Mouse (Mus musculus) embryonic stem cell, embryonic (primary cell): ENCODE data around the gene Hes5.

Experiments used
- CTCF ChIA-PET, 4 experiments: fragments of 300-600 bp in 2 of 4; fragments of 350-600 bp in 2 of 4; sonication (Branson Sonifier 250); formaldehyde crosslinking; loops; one replicate each; lab custom pipeline; 2022; ENCODE audit warnings: inconsistent platforms in 2 of 4; lab: Charles Lee
- POLR2A ChIA-PET, 4 experiments: fragments of 300-600 bp in 2 of 4; fragments of 350-600 bp in 2 of 4; sonication (Branson Sonifier 250); formaldehyde crosslinking; loops; one replicate each; lab custom pipeline; 2022; ENCODE audit warnings: antibody characterized with exemption in 4 of 4, inconsistent platforms in 1 of 4; lab: Charles Lee

The Hes5 gene

DNA sequence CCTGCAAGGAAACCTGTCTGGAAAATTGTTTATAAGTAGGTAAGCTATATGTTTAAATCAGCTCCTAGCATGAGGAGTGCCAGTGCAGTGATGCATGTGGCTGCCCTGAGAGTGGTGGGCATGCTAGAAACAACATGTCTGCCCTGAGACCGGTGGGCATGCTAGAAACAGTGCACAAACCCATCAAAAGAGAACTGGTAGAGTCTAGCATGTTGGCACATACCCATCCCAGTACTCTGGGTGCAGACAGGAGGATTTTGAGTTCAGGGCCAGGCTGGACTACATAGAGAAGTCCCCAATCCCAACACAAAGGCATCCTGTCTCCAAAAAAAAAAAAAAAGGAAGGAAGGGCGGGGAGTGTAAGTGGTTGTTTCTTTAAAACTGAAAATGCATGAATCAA lies 25.9 kb upstream of the Hes5 start:
- ChIA-PET POLR2A (interaction anchor here in 1 of 4 experiments (1.5 kb wide), 1 partner anchor 132 kb away, joined by 3 read pairs; the partner anchor contains the start of gene Pex10), CTCF (interaction anchor here in 3 of 4 experiments (1.2 to 2.3 kb wide), 3 partner anchors 10 kb away, joined by 4 to 8 read pairs (median 5); no protein-coding TSS in a partner anchor)

DNA sequence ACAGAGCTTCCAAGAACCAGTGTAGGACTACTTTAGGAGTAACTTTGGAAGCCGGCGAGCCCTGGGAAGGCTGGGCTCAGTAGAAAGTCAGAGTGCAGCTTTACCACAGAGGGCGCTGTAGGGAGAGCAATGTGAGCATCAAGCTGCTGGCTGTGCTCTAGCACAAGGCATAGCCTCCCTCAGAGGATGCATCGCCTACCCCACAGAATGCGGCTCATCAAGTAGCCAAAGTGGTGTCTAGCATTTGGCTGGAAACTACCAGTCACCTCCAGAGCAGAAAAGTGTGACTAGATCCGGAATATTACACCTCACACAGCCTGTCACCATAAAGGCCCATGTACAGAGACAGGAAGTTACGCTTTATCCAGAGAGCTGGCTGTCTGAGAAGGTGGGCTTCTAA lies 24.9 kb upstream of the Hes5 start:
- ChIA-PET POLR2A (interaction anchor here in 2 of 4 experiments (0.6 to 1.9 kb wide), 5 partner anchors 18 to 131 kb away, joined by 3 to 4 read pairs (median 3); partner anchors contain the start of gene Pex10 (in 1 of the 2)), CTCF (interaction anchor here (0.5 to 2.2 kb wide), 23 partner anchors 8 to 130 kb away, joined by 3 to 12 read pairs (median 5); partner anchors contain the start of gene Pex10 (in 1 of the 4))

DNA sequence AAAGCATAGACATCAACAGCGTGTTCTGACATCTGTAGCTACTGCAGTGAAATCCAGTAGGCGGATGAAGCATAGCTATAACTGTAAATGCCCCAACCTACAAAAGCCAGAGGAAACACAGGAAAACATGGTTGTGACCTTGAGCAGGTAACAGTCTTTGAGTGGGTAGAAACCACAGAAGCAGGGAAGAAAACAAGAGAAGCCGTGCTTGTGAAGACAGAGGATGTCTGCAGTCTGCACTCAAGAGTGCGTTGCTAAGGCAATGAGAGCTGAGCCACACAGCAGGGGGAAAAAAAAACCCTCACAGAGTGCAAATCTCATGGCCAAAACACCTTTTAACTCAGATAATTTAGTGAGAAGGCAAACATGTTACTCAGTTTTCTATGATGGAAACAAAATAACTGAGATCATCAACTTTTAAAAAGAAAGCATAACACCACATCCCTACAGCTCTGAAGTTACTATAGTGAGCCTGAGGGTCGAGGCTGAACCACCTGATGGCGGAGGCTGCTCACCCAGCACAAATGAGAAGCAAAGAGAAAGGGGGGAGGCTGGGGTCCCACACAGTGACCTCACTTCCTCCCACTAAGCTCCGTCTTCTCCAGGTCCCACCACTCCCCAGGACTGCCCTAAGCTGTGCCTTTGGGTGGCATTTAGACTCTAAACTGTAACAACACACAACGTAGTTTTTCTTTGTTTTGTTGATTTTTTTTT lies 24.0 kb upstream of the Hes5 start:
- ChIA-PET CTCF (interaction anchor here (0.6 to 2.0 kb wide), 24 partner anchors 8 to 168 kb away, joined by 3 to 12 read pairs (median 4); partner anchors contain the start of gene Pex10 (in 1 of the 4)), POLR2A (interaction anchor here in 3 of 4 experiments (0.6 to 1.9 kb wide), 7 partner anchors 17 to 665 kb away, joined by 3 to 4 read pairs (median 3); no protein-coding TSS in a partner anchor)

DNA sequence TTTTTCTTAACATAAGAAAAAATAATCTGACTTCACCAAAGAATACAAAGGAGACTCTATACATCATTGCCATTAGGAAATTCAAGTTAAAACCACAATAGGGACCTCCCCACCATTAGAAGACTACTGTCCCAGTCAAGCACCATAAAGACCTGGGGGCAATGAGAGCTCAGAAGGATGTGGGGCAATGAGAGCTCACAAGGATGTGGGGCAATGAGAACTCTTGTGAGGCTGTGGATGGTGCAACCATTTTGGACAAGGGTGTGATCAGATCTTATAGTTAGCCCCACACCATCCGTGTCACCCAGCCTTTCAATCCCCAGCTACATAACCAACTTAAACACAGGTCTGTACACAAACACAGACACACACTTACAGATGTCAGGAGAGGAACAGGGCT lies 23.0 kb upstream of the Hes5 start:
- POLR2A ChIA-PET: interaction anchor here in 2 of 4 experiments (0.6 to 1.9 kb wide), 4 partner anchors 13 to 488 kb away, joined by 3 to 5 read pairs (median 4); no protein-coding TSS in a partner anchor
- CTCF ChIA-PET: interaction anchor here in 3 of 4 experiments (0.6 to 2.0 kb wide), 6 partner anchors 10 to 117 kb away, joined by 3 to 11 read pairs (median 4); no protein-coding TSS in a partner anchor

DNA sequence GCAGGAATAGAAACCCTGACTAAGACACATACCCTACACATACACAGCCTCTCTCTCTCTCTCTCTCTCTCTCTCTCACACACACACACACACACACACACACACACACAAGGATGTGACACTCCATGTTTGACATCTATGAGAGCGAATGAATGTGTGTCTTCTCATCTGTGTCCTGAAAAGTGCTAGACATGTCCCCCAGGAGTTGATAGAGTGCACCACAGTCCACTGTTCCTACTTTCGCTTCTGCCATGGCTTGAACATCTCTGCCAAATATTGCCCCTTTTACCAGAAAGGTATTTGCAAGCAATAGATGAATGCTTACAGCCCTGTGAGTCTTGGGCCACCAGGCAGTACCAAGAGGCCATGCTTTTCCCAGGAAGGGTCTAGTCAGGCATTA lies 20.6 kb upstream of the Hes5 start:
- CTCF ChIA-PET: no interaction called here
- POLR2A ChIA-PET: no interaction called here

DNA sequence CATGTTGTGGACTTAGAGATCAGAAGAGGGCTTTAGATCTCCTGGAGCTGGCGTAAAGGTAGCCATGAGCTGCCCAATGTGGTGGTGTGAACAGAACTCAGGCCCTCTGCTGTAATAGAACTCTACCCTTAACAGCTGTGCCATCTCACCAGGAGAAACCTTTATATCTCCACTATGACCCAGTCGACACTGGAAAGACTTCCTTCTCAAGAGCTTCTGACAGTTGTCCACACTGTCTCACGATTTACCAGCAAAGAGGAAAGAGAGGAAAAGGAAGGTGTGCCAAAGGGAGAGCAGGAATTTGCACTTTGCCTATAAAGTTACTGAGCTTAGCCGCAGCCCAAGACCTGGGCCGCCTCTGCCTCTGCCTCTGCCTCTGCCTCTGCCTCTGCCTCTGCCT lies 18.9 kb upstream of the Hes5 start:
- POLR2A ChIA-PET: interaction anchor here in 2 of 4 experiments (1.1 to 2.0 kb wide), 5 partner anchors 23 to 308 kb away, joined by 3 to 5 read pairs (median 3); partner anchors contain the start of genes Faap20 (in 1 of the 2), Fam213b (in 1 of the 2), Pank4 (in 1 of the 2) and Pex10 (in 1 of the 2)

DNA sequence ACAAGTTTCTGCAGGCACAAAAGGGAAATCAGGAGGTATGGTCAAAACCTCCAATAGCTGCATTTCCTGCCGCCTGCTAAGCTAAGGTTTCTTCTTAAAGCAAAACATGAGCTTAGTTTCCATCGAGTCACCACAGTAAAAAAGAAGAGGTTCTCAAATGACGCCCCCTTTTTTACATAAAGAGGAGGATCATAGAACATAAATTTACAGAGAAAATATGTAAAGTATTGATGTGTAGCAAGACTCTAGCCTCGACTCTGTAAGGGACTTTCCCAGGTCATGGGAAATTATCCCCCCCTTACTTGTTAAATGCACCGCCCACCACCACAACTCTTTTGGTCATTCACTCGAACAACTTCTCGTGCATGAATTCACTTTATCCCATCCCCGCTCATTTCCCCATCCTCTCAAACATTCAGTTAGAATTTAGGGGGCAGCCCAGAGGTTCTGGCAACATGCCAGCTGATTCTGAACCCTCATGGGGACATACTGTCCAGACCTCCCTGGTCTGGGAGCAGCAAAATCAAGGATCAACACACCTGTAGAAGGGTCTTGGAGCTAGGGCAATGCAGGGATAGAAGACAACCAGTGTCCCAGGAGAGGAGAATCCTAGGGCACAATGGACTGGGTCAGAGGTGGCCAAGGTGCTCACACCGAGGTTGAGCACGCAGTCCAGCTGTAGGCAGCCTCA lies 17.9 kb upstream of the Hes5 start:
- POLR2A ChIA-PET: interaction anchor here (0.6 to 2.0 kb wide), 14 partner anchors 14 to 1522 kb away, joined by 3 to 5 read pairs (median 3); partner anchors contain the start of genes Faap20 (in 1 of the 4), Fam213b (in 1 of the 4), Pank4 (in 1 of the 4) and Pex10 (in 1 of the 4)
- CTCF ChIA-PET: interaction anchor here (0.5 to 3.3 kb wide), 13 partner anchors 17 to 850 kb away, joined by 3 to 14 read pairs (median 4); partner anchors contain the start of genes Hes5 (in 1 of the 4) and Pex10 (in 1 of the 4)

More for the DNA sequence above, 18.9 kb upstream of the Hes5 start:
- CTCF ChIA-PET: interaction anchor here in 2 of 4 experiments (0.5 to 3.3 kb wide), 5 partner anchors 17 to 124 kb away, joined by 3 to 14 read pairs (median 5); partner anchors contain the start of gene Pex10 (in 1 of the 2)

DNA sequence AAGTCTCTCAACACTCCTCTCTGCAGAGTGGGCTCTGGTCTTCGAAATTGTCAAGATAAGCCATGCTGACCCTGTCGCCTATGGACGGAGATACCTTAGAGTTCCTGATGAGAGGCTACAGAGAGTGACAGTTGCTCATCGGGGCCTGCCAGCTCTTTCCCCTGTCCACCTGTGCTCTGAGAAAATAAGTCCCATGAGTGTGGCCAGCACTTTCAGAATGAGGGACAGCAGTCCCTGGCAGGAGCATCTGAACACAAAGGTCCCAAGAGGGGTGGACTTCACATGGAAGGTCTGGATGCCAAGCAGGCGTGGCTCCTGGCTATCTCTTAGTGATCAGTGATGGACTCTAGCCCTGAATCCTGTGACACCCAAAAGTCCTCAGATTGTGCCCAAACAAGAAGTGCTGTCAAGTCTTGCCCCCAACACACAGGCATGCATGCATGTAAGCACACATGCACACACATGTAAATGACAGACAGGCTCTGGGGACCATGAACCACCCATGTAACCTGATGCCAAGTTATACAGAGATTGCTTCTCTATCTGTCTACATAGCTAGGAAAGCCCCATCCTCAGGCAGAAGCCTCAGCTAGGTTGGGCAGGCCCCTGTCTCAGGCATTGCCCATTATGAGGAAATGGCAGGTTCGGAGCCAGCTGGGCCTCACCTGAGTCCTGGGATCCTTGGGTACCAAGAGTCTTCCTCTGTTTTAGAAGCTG lies 17.2 kb upstream of the Hes5 start:
- POLR2A ChIA-PET: interaction anchor here in 3 of 4 experiments (0.7 to 1.9 kb wide), 10 partner anchors 13 to 123 kb away, joined by 3 to 4 read pairs (median 3); partner anchors contain the start of genes Fam213b (in 1 of the 3) and Pex10 (in 1 of the 3)
- CTCF ChIA-PET: interaction anchor here (0.6 to 3.3 kb wide), 9 partner anchors 18 to 165 kb away, joined by 3 to 14 read pairs (median 4); partner anchors contain the start of genes Hes5 (in 1 of the 4) and Pex10 (in 1 of the 4)

DNA sequence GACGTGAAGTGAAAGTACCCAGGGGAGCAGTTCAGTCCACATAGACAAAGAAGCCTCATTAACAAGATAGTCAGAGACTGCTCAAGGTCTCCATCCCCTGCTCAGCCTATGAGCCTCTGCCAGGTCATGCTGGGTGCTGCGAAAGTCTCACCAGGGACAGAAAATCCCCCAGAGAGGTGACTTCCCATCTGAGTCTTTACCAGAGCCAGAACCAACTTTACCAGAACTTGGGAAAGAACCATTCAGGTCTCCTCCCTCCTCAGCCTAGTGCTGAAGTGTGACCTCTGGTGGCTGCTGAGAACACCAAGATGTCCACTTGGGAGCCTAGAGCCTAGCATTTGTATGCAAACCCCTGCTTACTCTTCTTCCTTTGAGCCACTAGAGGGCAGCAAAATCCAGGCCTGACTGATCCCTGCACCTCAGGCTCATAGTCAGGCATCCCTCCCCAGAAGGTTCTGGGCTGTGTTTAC lies 16.6 kb upstream of the Hes5 start:
- CTCF ChIA-PET: interaction anchor here in 3 of 4 experiments (0.6 to 3.3 kb wide), 10 partner anchors 17 to 165 kb away, joined by 3 to 14 read pairs (median 4); partner anchors contain the start of genes Hes5 (in 1 of the 3) and Pex10 (in 1 of the 3)
- POLR2A ChIA-PET: interaction anchor here in 2 of 4 experiments (1.0 to 1.9 kb wide), 4 partner anchors 12 to 122 kb away, joined by 3 to 4 read pairs (median 4); partner anchors contain the start of gene Pex10 (in 1 of the 2)

DNA sequence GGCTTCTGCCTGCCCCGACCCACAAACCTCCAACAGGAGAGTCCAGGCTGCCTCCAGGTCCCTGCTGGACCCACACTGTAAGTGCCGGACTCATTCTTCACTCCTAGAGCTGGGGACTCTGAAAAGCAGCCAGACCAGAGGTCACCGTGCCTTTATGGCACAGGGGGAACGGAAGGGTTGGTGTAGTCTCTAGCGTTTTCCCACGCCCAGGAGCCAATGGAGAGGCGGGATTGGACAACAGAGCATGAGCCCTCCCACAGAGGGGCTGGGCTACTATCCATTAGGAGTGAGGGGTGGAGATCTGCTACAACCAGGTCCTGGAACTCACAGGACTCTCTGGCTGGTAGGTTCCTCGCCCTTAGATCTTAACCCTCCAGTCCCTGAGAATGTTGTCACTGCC lies 14.4 kb upstream of the Hes5 start:
- POLR2A ChIA-PET: interaction anchor here in 2 of 4 experiments (0.7 to 2.5 kb wide), 7 partner anchors 15 to 140 kb away, joined by 3 to 7 read pairs (median 6); partner anchors contain the start of genes Pank4 (in 1 of the 2), Pex10 (in 1 of the 2) and Rer1 (in 1 of the 2)
- CTCF ChIA-PET: interaction anchor here in 3 of 4 experiments (0.5 to 1.6 kb wide), 15 partner anchors 10 to 1391 kb away, joined by 3 to 6 read pairs (median 3); partner anchors contain the start of gene Pex10 (in 1 of the 3)

DNA sequence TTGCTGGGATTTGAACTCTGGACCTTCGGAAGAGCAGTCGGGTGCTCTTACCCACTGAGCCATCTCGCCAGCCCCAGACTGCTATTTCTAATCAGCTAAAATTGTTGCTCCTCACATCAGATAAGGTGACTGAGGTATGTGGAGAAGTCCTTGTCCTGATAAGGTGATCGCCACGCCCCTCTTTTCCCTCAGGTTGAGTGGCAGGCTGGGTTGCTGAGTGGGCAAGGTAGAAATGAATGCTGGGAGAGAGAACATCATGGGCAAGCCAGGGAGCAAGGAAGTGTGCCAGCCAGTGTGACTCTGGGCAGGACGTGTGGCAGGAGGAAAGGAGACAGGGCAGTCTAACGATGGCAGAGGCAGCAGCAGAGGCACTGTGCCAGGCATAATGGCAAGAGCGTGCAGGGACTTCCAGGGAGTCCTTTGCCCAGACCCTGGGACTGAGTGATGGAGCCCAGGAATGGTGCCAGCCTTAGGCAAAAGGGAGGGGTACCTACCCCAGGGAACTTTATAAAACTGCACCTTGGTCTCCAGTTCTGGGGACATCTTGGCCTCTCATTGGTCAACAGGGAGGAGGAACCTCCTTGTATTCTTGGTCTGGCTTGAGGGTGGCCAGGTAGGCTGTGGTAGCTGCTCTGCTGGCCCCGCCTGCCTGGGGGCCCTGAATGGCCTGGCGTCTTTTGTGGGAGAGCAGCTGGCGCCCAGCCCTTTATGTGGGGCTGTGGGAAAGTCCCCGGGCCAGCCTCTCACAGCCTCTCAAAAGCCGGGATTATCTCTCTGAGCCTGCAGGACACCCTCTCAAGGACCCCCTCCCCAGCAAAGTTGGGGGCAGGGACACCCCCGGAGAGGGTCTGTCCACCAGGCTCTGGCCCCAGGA lies 12.4 kb upstream of the Hes5 start:
- POLR2A ChIA-PET: interaction anchor here in 3 of 4 experiments (0.5 to 1.7 kb wide), 5 partner anchors 13 to 586 kb away, joined by 3 to 9 read pairs (median 5); partner anchors contain the start of gene Hes5 (in 1 of the 3)
- CTCF ChIA-PET: interaction anchor here in 2 of 4 experiments (0.6 to 1.7 kb wide), 8 partner anchors 15 to 413 kb away, joined by 3 to 7 read pairs (median 4); partner anchors contain the start of genes Pank4 (in 1 of the 2) and Prkcz (in 1 of the 2)

DNA sequence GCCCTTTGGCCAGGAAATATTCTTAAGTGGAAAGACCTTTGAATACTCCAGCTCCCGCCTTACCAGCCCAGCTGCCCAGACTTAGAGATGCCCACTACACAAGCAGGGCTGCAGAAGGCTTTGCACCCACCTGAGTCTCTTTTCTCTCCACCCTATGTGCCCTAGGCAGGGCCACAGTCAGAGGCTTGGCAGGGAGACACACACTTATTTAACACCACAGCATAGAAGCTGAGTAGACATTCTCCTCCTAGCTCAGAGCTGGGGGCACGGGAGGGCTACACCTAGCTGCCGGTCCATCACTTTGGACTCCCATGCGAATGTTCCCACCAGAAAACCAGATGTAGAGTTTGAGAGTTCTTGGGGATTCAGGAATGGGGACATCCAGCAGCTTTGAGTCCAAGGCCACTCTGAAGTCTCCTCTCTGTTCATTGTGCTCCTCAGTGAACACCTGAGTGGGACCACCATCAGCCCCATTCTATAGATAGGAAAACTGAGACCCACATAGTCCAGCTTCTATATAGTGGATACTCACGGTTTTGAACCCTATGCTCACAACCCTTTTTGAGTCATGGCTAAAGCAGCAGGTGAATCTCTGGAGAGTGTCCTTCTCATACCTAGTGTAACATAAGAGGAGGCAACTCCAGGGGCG lies 11.7 kb upstream of the Hes5 start:
- ChIA-PET CTCF (interaction anchor here in 1 of 4 experiments (0.9 to 1.7 kb wide), 3 partner anchors 19 to 117 kb away, joined by 3 to 5 read pairs (median 3); no protein-coding TSS in a partner anchor), POLR2A (interaction anchor here in 1 of 4 experiments (0.9 to 1.4 kb wide), 2 partner anchors 12 to 66 kb away, joined by 3 to 5 read pairs; partner anchors contain the start of gene Hes5)

DNA sequence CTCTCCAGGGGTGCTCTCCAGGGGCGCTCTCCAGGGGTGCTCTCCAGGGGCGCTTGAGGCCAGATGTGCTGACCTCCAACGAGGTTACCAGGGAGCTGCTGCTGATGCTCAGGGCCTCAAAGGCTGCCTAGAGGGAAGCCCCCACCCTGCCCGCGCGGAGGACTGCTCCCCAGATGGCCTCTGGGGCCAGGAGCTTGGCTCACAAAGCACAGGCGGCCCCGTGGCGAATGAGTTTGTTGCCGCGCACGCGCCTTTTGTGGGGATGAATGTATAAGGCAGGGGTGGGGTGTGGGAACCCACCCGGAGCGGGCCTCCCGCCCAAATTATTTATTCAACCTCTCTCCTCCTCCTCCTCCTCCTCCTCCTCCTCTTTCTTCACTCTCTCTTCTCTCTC lies 11.1 kb upstream of the Hes5 start:
- POLR2A ChIA-PET: interaction anchor here in 1 of 4 experiments (0.9 to 1.4 kb wide), 2 partner anchors 12 to 67 kb away, joined by 3 to 5 read pairs; partner anchors contain the start of gene Hes5
- CTCF ChIA-PET: interaction anchor here in 1 of 4 experiments (1.7 kb wide), 1 partner anchor 116 kb away, joined by 5 read pairs; no protein-coding TSS in a partner anchor

DNA sequence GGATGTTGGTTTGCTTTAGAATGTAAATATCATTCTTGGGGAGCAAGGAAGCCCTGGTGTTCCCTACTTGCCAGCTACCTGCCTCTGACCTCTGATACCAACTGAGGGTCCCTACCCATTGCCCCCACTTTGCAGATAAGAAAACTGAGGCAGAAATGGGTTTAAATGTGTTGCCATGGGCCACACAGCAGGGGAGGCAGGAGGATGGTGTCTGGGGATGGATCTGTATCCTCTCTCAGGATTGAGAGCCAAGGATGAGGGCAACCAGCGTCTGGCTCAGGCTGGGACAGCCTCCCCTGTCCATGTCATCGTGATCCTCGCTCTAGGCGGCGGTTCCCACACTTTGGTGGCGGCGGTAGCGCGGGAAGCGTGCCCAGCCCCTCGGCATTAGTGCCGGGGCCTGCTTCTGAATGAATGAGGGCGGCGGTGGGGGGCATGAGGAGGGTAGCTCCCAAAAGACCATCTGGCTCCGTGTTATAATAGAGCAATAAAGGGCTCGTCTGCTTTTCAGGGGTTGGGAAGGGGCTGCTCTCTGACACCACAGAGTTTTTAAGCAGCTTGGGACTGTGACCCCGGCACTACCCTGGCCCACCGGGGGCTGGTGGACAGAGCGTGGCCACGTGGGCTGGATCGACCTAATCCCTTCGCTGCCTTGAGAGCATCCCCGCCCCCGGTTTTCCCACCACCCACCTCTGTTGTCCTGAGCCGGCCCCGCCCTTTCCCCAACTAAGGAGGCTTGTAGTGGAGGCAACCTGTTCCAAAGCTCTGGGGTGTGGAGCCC lies 8.1 kb upstream of the Hes5 start:
- POLR2A ChIA-PET: interaction anchor here in 3 of 4 experiments (0.7 to 2.1 kb wide), 8 partner anchors 8 to 1253 kb away, joined by 3 to 6 read pairs (median 4); partner anchors contain the start of genes Hes5 (in 1 of the 3), Pank4 (in 1 of the 3) and Pex10 (in 1 of the 3)
- CTCF ChIA-PET: interaction anchor here in 3 of 4 experiments (0.6 to 1.6 kb wide), 8 partner anchors 9 to 119 kb away, joined by 3 to 4 read pairs (median 4); no protein-coding TSS in a partner anchor
